Mouse (Mus musculus) MEL (cell line): ENCODE measurements around the gene Hoxc9. TPM values are rescaled to one million over a fixed set of nuclear protein-coding genes. Genes with fewer than 3 reads are reported as not detected.

Source experiments
- DNase-seq: peaks from one replicate; pipeline ENCODE4 v3.0.0; 2011; ENCODE audit warnings: low read depth, low spot score
- H3K27ac ChIP-seq: 2 replicates; pipeline ENCODE4 v1.5.1; 2012; ENCODE audit warnings: low read depth, mild to moderate bottlenecking, control low read depth, low read length, moderate library complexity; ENCODE audit not compliant: control insufficient read depth
- H3K27me3 ChIP-seq, 2 experiments: fragments of 150-350 bp in 1 of 2; sonication (generic) in 1 of 2; 2 replicates each; pipeline ENCODE4 v1.6.1; 2012; ENCODE audit warnings: low read length in 2 of 2, mild to moderate bottlenecking in 2 of 2, improper control_type of control experiment in 1 of 2, moderate library complexity in 1 of 2; ENCODE audit not compliant: insufficient read depth in 2 of 2, control insufficient read depth in 1 of 2
- H3K36me3 ChIP-seq, 2 experiments: 2 replicates each; pipeline ENCODE4 v1.6.1; 2012 to 2014; ENCODE audit warnings: low read length in 2 of 2, improper control_type of control experiment in 1 of 2, inconsistent platforms in 1 of 2, mild to moderate bottlenecking in 1 of 2; ENCODE audit not compliant: insufficient read depth in 2 of 2, control insufficient read depth in 1 of 2
- H3K4me1 ChIP-seq, 2 experiments: fragments of 150-350 bp in 1 of 2; sonication (generic) in 1 of 2; 2 replicates each; pipeline ENCODE4 v1.6.1; 2012; ENCODE audit warnings: low read length in 2 of 2, improper control_type of control experiment in 1 of 2, mild to moderate bottlenecking in 1 of 2; ENCODE audit not compliant: insufficient read depth in 2 of 2, control insufficient read depth in 1 of 2
- H3K4me3 ChIP-seq, 2 experiments: fragments of 150-350 bp in 1 of 2; sonication (generic) in 1 of 2; 2 replicates each; pipeline ENCODE4 v1.5.1; 2012; ENCODE audit warnings: low read depth in 2 of 2, low read length in 2 of 2, mild to moderate bottlenecking in 2 of 2, moderate library complexity in 2 of 2, control low read depth in 1 of 2, improper control_type of control experiment in 1 of 2; ENCODE audit not compliant: control insufficient read depth in 1 of 2, insufficient read depth in 1 of 2
- H3K79me2 ChIP-seq: 2 replicates; pipeline ENCODE4 v1.6.1; 2012; ENCODE audit warnings: mild to moderate bottlenecking, low read length, moderate library complexity; ENCODE audit not compliant: control insufficient read depth, poor library complexity, insufficient read depth
- H3K9ac ChIP-seq: 2 replicates; pipeline ENCODE4 v1.6.1; 2012; ENCODE audit warnings: low read depth, mild to moderate bottlenecking, control low read depth, low read length, moderate library complexity; ENCODE audit not compliant: control insufficient read depth, poor library complexity, severe bottlenecking
- H3K9me3 ChIP-seq: fragments of 150-350 bp; sonication (generic); replicated peaks from 2 replicates; pipeline ENCODE4 v1.6.1; 2012; ENCODE audit warnings: mild to moderate bottlenecking, low read length, improper control_type of control experiment, moderate library complexity; ENCODE audit not compliant: insufficient read depth
- BHLHE40 ChIP-seq: IDR thresholded peaks from 2 replicates; pipeline ENCODE4 v1.6.1; 2012; ENCODE audit warnings: low read depth, mild to moderate bottlenecking, inconsistent platforms, low read length, improper control_type of control experiment, borderline replicate concordance
- CHD2 ChIP-seq: IDR thresholded peaks from 2 replicates; pipeline ENCODE4 v1.6.1; 2011; ENCODE audit warnings: low read length, improper control_type of control experiment
- CTCF ChIP-seq, 3 experiments: IDR thresholded peaks in 2 of 3; conservative IDR thresholded peaks in 1 of 3; 2 replicates each; pipeline ENCODE4 v1.5.1; 2011 to 2012; ENCODE audit warnings: low read length in 3 of 3, low read depth in 2 of 3, mild to moderate bottlenecking in 2 of 3, improper control_type of control experiment in 1 of 3, inconsistent platforms in 1 of 3, mixed read lengths in 1 of 3, moderate library complexity in 1 of 3; ENCODE audit not compliant: control insufficient read depth in 1 of 3, insufficient read depth in 1 of 3, poor library complexity in 1 of 3, severe bottlenecking in 1 of 3
- ELF1 ChIP-seq: IDR thresholded peaks from 2 replicates; pipeline ENCODE4 v1.6.1; 2014; ENCODE audit warnings: low read depth, mild to moderate bottlenecking, inconsistent platforms, low read length, improper control_type of control experiment, moderate library complexity
- ETS1 ChIP-seq: IDR thresholded peaks from 2 replicates; pipeline ENCODE4 v1.6.1; 2012; ENCODE audit warnings: low read depth, mild to moderate bottlenecking, inconsistent platforms, low read length, improper control_type of control experiment, moderate library complexity
- GATA1 ChIP-seq: IDR thresholded peaks from 2 replicates; pipeline ENCODE4 v1.6.1; 2011; ENCODE audit warnings: low read depth, low read length, improper control_type of control experiment
- HCFC1 ChIP-seq: IDR thresholded peaks from 2 replicates; pipeline ENCODE4 v1.6.1; 2012; ENCODE audit warnings: low read depth, mild to moderate bottlenecking, inconsistent platforms, low read length, improper control_type of control experiment, moderate library complexity
- KAT2A ChIP-seq: conservative IDR thresholded peaks from 2 replicates; pipeline ENCODE4 v1.6.1; 2012; ENCODE audit warnings: low read depth, low read length, improper control_type of control experiment, inconsistent platforms
- MAX ChIP-seq: IDR thresholded peaks from 2 replicates; pipeline ENCODE4 v1.6.1; 2011; ENCODE audit warnings: low read length, improper control_type of control experiment
- MAZ ChIP-seq: IDR thresholded peaks from 2 replicates; pipeline ENCODE4 v1.6.1; 2012; ENCODE audit warnings: low read depth, mild to moderate bottlenecking, inconsistent platforms, low read length, improper control_type of control experiment
- MEF2A ChIP-seq: IDR thresholded peaks from 2 replicates; pipeline ENCODE4 v1.6.1; 2014; ENCODE audit warnings: low read depth, mild to moderate bottlenecking, inconsistent platforms, low read length, improper control_type of control experiment; ENCODE audit not compliant: poor library complexity, insufficient replicate concordance, severe bottlenecking; ENCODE audit errors: extremely low read depth
- MXI1 ChIP-seq: IDR thresholded peaks from 2 replicates; pipeline ENCODE4 v1.6.1; 2011; ENCODE audit warnings: mild to moderate bottlenecking, low read depth, low read length, improper control_type of control experiment
- MYB ChIP-seq: IDR thresholded peaks from 2 replicates; pipeline ENCODE4 v1.6.1; 2011; ENCODE audit warnings: mild to moderate bottlenecking, low read depth, low read length, improper control_type of control experiment
- NELFE ChIP-seq: IDR thresholded peaks from 2 replicates; pipeline ENCODE4 v1.6.1; 2011; ENCODE audit warnings: low read depth, low read length, improper control_type of control experiment
- NRF1 ChIP-seq: IDR thresholded peaks from 2 replicates; pipeline ENCODE4 v1.6.1; 2014; ENCODE audit warnings: low read depth, mild to moderate bottlenecking, inconsistent platforms, low read length, improper control_type of control experiment, moderate library complexity; ENCODE audit not compliant: poor library complexity, insufficient read depth, severe bottlenecking
- POLR2A ChIP-seq, 2 experiments: IDR thresholded peaks; 2 replicates each; pipeline ENCODE4 v1.6.1; 2011 to 2012; ENCODE audit warnings: low read length in 2 of 2, mild to moderate bottlenecking in 2 of 2, control low read depth in 1 of 2, improper control_type of control experiment in 1 of 2, low read depth in 1 of 2, moderate library complexity in 1 of 2; ENCODE audit not compliant: control insufficient read depth in 1 of 2, insufficient read depth in 1 of 2, poor library complexity in 1 of 2
- POLR2AphosphoS2 ChIP-seq: IDR thresholded peaks from 2 replicates; pipeline ENCODE4 v1.6.1; 2011; ENCODE audit warnings: low read length, improper control_type of control experiment
- RCOR1 ChIP-seq: IDR thresholded peaks from 2 replicates; pipeline ENCODE4 v1.6.1; 2012; ENCODE audit warnings: low read depth, mild to moderate bottlenecking, inconsistent platforms, low read length, improper control_type of control experiment
- SIN3A ChIP-seq: IDR thresholded peaks from 2 replicates; pipeline ENCODE4 v1.6.1; 2012; ENCODE audit warnings: low read length, improper control_type of control experiment, inconsistent platforms
- SMC3 ChIP-seq: IDR thresholded peaks from 2 replicates; pipeline ENCODE4 v1.6.1; 2011; ENCODE audit warnings: low read depth, low read length, improper control_type of control experiment
- TAL1 ChIP-seq: IDR thresholded peaks from 2 replicates; pipeline ENCODE4 v1.6.1; 2012; ENCODE audit warnings: mild to moderate bottlenecking, inconsistent platforms, low read length, moderate library complexity, mixed read lengths
- TBP ChIP-seq: IDR thresholded peaks from 2 replicates; pipeline ENCODE4 v1.8.0; 2011; ENCODE audit warnings: low read depth, low read length, improper control_type of control experiment
- TCF12 ChIP-seq: IDR thresholded peaks from 2 replicates; pipeline ENCODE4 v1.6.1; 2014; ENCODE audit warnings: low read depth, mild to moderate bottlenecking, inconsistent platforms, low read length, improper control_type of control experiment, moderate library complexity
- USF1 ChIP-seq: IDR thresholded peaks from 2 replicates; pipeline ENCODE4 v1.6.1; 2014; ENCODE audit warnings: low read depth, mild to moderate bottlenecking, inconsistent platforms, low read length, improper control_type of control experiment, moderate library complexity
- USF2 ChIP-seq, 2 experiments: IDR thresholded peaks; 2 replicates each; pipeline ENCODE4 v1.6.1; 2011 to 2012; ENCODE audit warnings: improper control_type of control experiment in 2 of 2, low read length in 2 of 2, borderline replicate concordance in 1 of 2, inconsistent platforms in 1 of 2, low read depth in 1 of 2, mild to moderate bottlenecking in 1 of 2; ENCODE audit not compliant: insufficient read depth in 1 of 2
- ZC3H11A ChIP-seq: IDR thresholded peaks from 2 replicates; pipeline ENCODE4 v1.6.1; 2012; ENCODE audit warnings: low read depth, mild to moderate bottlenecking, inconsistent platforms, low read length, improper control_type of control experiment
- ZKSCAN1 ChIP-seq: IDR thresholded peaks from 2 replicates; pipeline ENCODE4 v1.6.1; 2012; ENCODE audit warnings: low read depth, mild to moderate bottlenecking, inconsistent platforms, low read length, improper control_type of control experiment, moderate library complexity
- ZMIZ1 ChIP-seq: IDR thresholded peaks from 2 replicates; pipeline ENCODE4 v1.6.1; 2012; ENCODE audit warnings: low read depth, mild to moderate bottlenecking, inconsistent platforms, low read length, improper control_type of control experiment, moderate library complexity
- polyA plus RNA-seq, 2 experiments: library from polyadenylated mRNA; stranded (reverse) in 1 of 2; unstranded in 1 of 2; fragments of >175 nt in 1 of 2; fragments of >200 nt in 1 of 2; gene quantifications; 2 replicates each; pipeline versions ENCODE4 v1.2.1 to v1.2.4; 2012; ENCODE audit warnings: low replicate concordance in 2 of 2, low read depth in 1 of 2; ENCODE audit not compliant: insufficient read length in 2 of 2, insufficient read depth in 1 of 2, missing spikeins in 1 of 2
- total RNA-seq: library from RNA; depleted of rRNA; stranded (reverse); fragments of 300-350 nt; gene quantifications from 2 replicates; pipeline ENCODE4 v1.2.3, GENCODE M21; 2012

The Hoxc9 gene
- total and polyA plus RNA-seq, 3 experiments = 4.1 to 400 (median 9.5) TPM

- DNase-seq = no peak
- Histone ChIP-seq H3K36me3 (peaks cover 0 to 5% of the 10 kb centered on the region in 2 experiments; a peak in 1 of 4 replicates), H3K4me1 (peaks cover 5 to 6% of the 10 kb centered on the region in 2 experiments; a peak in 3 of 4 replicates), H3K79me2 (no peaks in the 10 kb centered on the region; the same call in 1 of the 2 replicates), H3K9me3 (no peaks in the 10 kb centered on the region), H3K27ac (no peak overlapping the region), H3K9ac (no peak overlapping the region), H3K4me3 (no peak overlapping the region), H3K27me3 (peaks cover 0 to 18% of the 10 kb centered on the region in 2 experiments)
- TF ChIP-seq NELFE (no peak), ZKSCAN1 (no peak), MAX (no peak), GATA1 (no peak), TAL1 (no peak), POLR2A (IDR thresholded peaks at IDR 0.05; ENCODE audit: control insufficient read depth in 1 of 2, insufficient read depth in 1 of 2, low read depth in 1 of 2, low read length in 2 of 2, poor library complexity in 1 of 2) (no peak), RCOR1 (no peak), USF1 (no peak), KAT2A (no peak), SIN3A (no peak), SMC3 (no peak), CHD2 (no peak), ZC3H11A (no peak), ETS1 (no peak), MYB (no peak), NRF1 (no peak), MEF2A (no peak), USF2 (IDR thresholded peaks at IDR 0.05; ENCODE audit: borderline replicate concordance in 1 of 2, insufficient read depth in 1 of 2, low read depth in 1 of 2, low read length in 2 of 2) (no peak), ZMIZ1 (no peak)
Measured at GRCm38 (mm10) chr15:102943468-102943813, 32.8 kb upstream of the Hoxc9 start.

GRCm38 (mm10) chr15:102945185-102946077, 30.8 kb upstream of the Hoxc9 start:
- H3K9me3 ChIP-seq = no peaks in the 10 kb centered on the region
- peaks cover 5 to 6% of the 10 kb centered on the region in 2 experiments; a peak in 3 of 4 replicates for H3K4me1 ChIP-seq
- peaks cover 0 to 5% of the 10 kb centered on the region in 2 experiments; a peak in 1 of 4 replicates for H3K36me3 ChIP-seq
- no peaks in the 10 kb centered on the region; the same call in 1 of the 2 replicates for H3K79me2 ChIP-seq
- H3K4me3 ChIP-seq = peak overlapping the region; percentile 69 to 80
- peak overlapping the region; percentile 78 for H3K27ac ChIP-seq
- H3K27me3 ChIP-seq = peaks cover 3 to 20% of the 10 kb centered on the region in 2 experiments; a peak in 3 of 4 replicates
- peak overlapping the region; percentile 69 for H3K9ac ChIP-seq
- peak; percentile 84 for DNase-seq
- TF ChIP-seq MAX = peak; percentile 15
- peak; percentile 64 for TF ChIP-seq ETS1
- TF ChIP-seq HCFC1 = peak; percentile 79
- TF ChIP-seq TCF12 = 0 out of 2 replicates have a peak, but pooled peaks have one; percentile 57
- TF ChIP-seq NELFE = peak; percentile 82
- peak; percentile 78 for TF ChIP-seq GATA1
- peak; percentile 67; the same call in 1 of the 2 replicates for TF ChIP-seq MXI1
- peak; percentile 14; the same call in 1 of the 2 replicates for TF ChIP-seq BHLHE40
- TF ChIP-seq TBP = peak; percentile 93
- peak; percentile 50 to 91; a peak in 3 of 4 replicates for TF ChIP-seq POLR2A (IDR thresholded peaks at IDR 0.05; ENCODE audit: control insufficient read depth in 1 of 2, insufficient read depth in 1 of 2, low read depth in 1 of 2, low read length in 2 of 2, poor library complexity in 1 of 2)
- peak; percentile 91 for TF ChIP-seq POLR2AphosphoS2
- peak; percentile 65 for TF ChIP-seq ELF1
- TF ChIP-seq SMC3 = peak; percentile 19; the same call in 1 of the 2 replicates
- TF ChIP-seq CTCF (IDR thresholded peaks at IDR 0.05 in 2 of 3, conservative IDR thresholded peaks at IDR 0.05 in 1 of 3; ENCODE audit: control insufficient read depth in 1 of 3, insufficient read depth in 1 of 3, low read depth in 2 of 3, low read length in 3 of 3, poor library complexity in 1 of 3, severe bottlenecking in 1 of 3) = peak in 1 of 3 experiments; percentile 9; a peak in 1 of 6 replicates
- no peak for TF ChIP-seq MEF2A
- TF ChIP-seq MAZ = peak; percentile 52; the same call in 1 of the 2 replicates
